Comparison of ENCODE assay signal across 8 mouse cellular contexts in the genomic region with DNA sequence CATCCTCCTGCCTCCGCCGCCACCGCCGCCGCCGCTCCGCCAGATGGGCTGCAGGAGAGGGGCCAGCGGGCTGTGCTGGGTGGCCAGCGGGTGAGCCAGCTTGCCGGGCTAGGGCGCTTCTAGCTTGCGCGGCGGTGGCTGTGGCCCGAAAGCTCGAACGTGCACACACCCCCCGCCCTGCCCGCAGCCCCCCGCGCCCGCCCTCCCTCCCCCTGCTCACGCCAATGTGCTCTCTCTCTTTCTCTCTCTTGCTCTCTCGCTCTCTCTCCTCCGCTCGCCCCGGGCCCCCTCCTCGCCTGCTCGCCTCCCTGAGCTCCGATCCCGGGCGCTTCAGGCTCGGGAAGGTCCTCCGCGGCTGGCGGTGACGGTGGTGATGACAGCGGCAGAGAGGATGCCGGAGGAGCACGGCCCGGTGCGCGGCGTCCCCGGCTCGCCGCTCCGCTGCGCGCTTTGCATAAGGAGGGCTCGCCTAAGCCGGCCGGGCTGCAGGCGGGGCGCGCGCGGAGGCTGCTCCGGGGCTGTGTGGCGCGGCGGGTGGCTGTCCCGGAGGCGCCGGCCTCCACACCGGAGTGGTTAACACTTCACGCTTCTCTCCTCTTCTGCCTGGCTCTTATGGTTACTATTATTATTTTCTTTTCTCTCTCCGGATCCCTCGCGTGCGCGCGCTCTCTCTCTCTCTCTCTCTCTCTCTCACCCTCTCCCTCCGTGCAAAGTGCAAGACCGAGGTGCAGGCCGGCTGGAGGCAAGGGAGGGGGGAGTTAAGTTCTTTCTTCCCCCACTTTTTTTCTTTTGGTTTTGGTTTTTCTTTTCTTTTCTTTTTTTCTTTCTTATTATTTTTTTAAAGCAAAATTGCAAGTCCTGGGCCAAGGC. TPM values are rescaled to one million over a fixed set of nuclear protein-coding genes. Genes with fewer than 3 reads are reported as not detected.
A peak's percentile ranks its signal among the peaks of the same experiment; 100 is the strongest.
DNase-seq lines count a peak whose midpoint lies in the region; ATAC-seq and TF ChIP-seq lines count a peak whose summit lies in the region.

No protein-coding gene starts in this region.

- H3K4me1 ChIP-seq in embryonic facial prominence, embryonic 12.5 days: peaks cover 8% of the 10 kb centered on the region
- H3K4me1 ChIP-seq in limb, embryonic 14.5 days (ENCODE audit: control insufficient read depth, insufficient read depth, low read length): peaks cover 14% of the 10 kb centered on the region
- peaks cover 9% of the 10 kb centered on the region; the same call in 1 of the 2 replicates for H3K4me1 ChIP-seq in midbrain, embryonic 14.5 days (ENCODE audit: control insufficient read depth, insufficient read depth, low read length)

- TF ChIP-seq POLR2A in limb, embryonic 14.5 days (IDR thresholded peaks at IDR 0.05; ENCODE audit: borderline replicate concordance, extremely low read depth, insufficient read depth, insufficient read length): no peak

- H3K4me2 ChIP-seq in embryonic facial prominence, embryonic 12.5 days (replicated peaks): peak overlapping the region; percentile 85
- peak overlapping the region; percentile 68 for H3K4me2 ChIP-seq in limb, embryonic 14.5 days (replicated peaks; ENCODE audit: low read depth, low read length, severe bottlenecking)
- H3K4me2 ChIP-seq in midbrain, embryonic 14.5 days (ENCODE audit: low read length): peak overlapping the region; percentile 82

- peak overlapping the region; percentile 75 for H3K9ac ChIP-seq in embryonic facial prominence, embryonic 12.5 days
- peak overlapping the region; percentile 75 for H3K9ac ChIP-seq in limb, embryonic 14.5 days (ENCODE audit: low read depth, low read length, severe bottlenecking)
- H3K9ac ChIP-seq in midbrain, embryonic 14.5 days (replicated peaks; ENCODE audit: low read length): peak overlapping the region; percentile 50

- no peaks in the 10 kb centered on the region for H3K36me3 ChIP-seq in embryonic facial prominence, embryonic 12.5 days
- no peaks in the 10 kb centered on the region for H3K36me3 ChIP-seq in limb, embryonic 14.5 days (ENCODE audit: control insufficient read depth, insufficient read depth, low read length)
- H3K36me3 ChIP-seq in midbrain, embryonic 14.5 days (ENCODE audit: control insufficient read depth, insufficient read depth, low read length): no peaks in the 10 kb centered on the region

- DNase-seq in adrenal gland, postnatal 25 days: peak; percentile 79
- peak; percentile 54 to 62 for DNase-seq in heart, adult 9 months (ENCODE audit: low spot score in 2 of 2)
- peak; percentile 41 to 49 for DNase-seq in kidney, adult 8-10 months
- peak; percentile 59 for DNase-seq in limb, embryonic 14.5 days (ENCODE audit: low spot score)
- DNase-seq in midbrain, embryonic 14.5 days: peak; percentile 86
- peak; percentile 64 to 73 for DNase-seq in spleen, adult 18-20 months
- no peak for DNase-seq in MN1 (ENCODE audit: low spot score)

- no peaks in the 10 kb centered on the region for H3K9me3 ChIP-seq in embryonic facial prominence, embryonic 12.5 days
- H3K9me3 ChIP-seq in limb, embryonic 14.5 days (ENCODE audit: control insufficient read depth, low read length): no peaks in the 10 kb centered on the region
- H3K9me3 ChIP-seq in midbrain, embryonic 14.5 days (ENCODE audit: control insufficient read depth, low read length): no peaks in the 10 kb centered on the region

- peak; percentile 88 for ATAC-seq in embryonic facial prominence, embryonic 12.5 days (ENCODE audit: insufficient number of reproducible peaks, insufficient read depth, low FRiP score, low TSS enrichment)
- peak; percentile 58 for ATAC-seq in limb, embryonic 14.5 days (ENCODE audit: low FRiP score, low read depth)
- ATAC-seq in midbrain, embryonic 14.5 days (ENCODE audit: low FRiP score, low TSS enrichment): peak; percentile 79

- H3K4me3 ChIP-seq in embryonic facial prominence, embryonic 12.5 days: peak overlapping the region; percentile 66
- H3K4me3 ChIP-seq in limb, embryonic 14.5 days (replicated peaks; ENCODE audit: low read length): peak overlapping the region; percentile 67
- peak overlapping the region; percentile 48 for H3K4me3 ChIP-seq in midbrain, embryonic 14.5 days (replicated peaks; ENCODE audit: low read depth, low read length)

- peak overlapping the region; percentile 94 for H3K27ac ChIP-seq in embryonic facial prominence, embryonic 12.5 days
- peak overlapping the region; percentile 87 for H3K27ac ChIP-seq in limb, embryonic 14.5 days (replicated peaks; ENCODE audit: low read depth, low read length)
- H3K27ac ChIP-seq in midbrain, embryonic 14.5 days (replicated peaks; ENCODE audit: low read depth, low read length): peak overlapping the region; percentile 75

- WGBS in embryonic facial prominence, embryonic 12.5 days: 1% methylated on average over 47 of the region's 76 CpGs
- WGBS in limb, embryonic 14.5 days: 0% methylated on average over 56 of the region's 76 CpGs
- WGBS in midbrain, embryonic 14.5 days: 0% methylated on average over 60 of the region's 76 CpGs

- peaks cover 4% of the 10 kb centered on the region for H3K27me3 ChIP-seq in embryonic facial prominence, embryonic 12.5 days
- no peaks in the 10 kb centered on the region; the same call in 1 of the 2 replicates for H3K27me3 ChIP-seq in limb, embryonic 14.5 days (ENCODE audit: control insufficient read depth, insufficient read depth, low read length)
- H3K27me3 ChIP-seq in midbrain, embryonic 14.5 days (ENCODE audit: control insufficient read depth, insufficient read depth, low read length): peaks cover 22% of the 10 kb centered on the region; the same call in 1 of the 2 replicates

RNA-seq across cellular contexts. Expression of a gene that starts 0.5 kb away (rescaled TPM):
- 23.7 and 27.3 TPM in 2 replicates for total RNA-seq in adrenal gland, postnatal 25 days (2021)
- polyA plus RNA-seq in embryonic facial prominence, embryonic 12.5 days (2016; fragmentation: Nextera tagmentation; extraction: Ambion mirVana): 5.7 TPM in 2 replicates
- polyA plus RNA-seq in limb, embryonic 14.5 days (2012; rRNA removed): 16.9 and 17.8 TPM in 2 replicates
- polyA plus RNA-seq in limb, embryonic 14.5 days (2014; fragmentation: Nextera tagmentation; extraction: Ambion mirVana): 11.6 and 12.4 TPM in 2 replicates
- 9.6 and 10.0 TPM in 2 replicates for polyA plus RNA-seq in midbrain, embryonic 14.5 days (2014; fragmentation: Nextera tagmentation; extraction: Ambion mirVana)
